Mouse (Mus musculus) embryonic facial prominence, embryonic 11.5 days (tissue): ENCODE measurements around the gene Esyt2. TPM values are rescaled to one million over a fixed set of nuclear protein-coding genes. Genes with fewer than 3 reads are reported as not detected.

Source experiments
- ATAC-seq: fragments of 200-750 bp; cut with Nextera tagmentation; replicated peaks from 2 replicates; pipeline ENCODE4 v1.8.0; 2017; ENCODE audit warnings: low read depth; ENCODE audit not compliant: insufficient number of reproducible peaks, low FRiP score, low TSS enrichment
- DNase-seq: peaks from one replicate; pipeline ENCODE4 v3.0.0-alpha.2; 2015; ENCODE audit warnings: low spot score
- H3K27ac ChIP-seq: fragments of 300-500 bp; sonication (generic); replicated peaks from 2 replicates; pipeline ENCODE4 v1.5.1; 2014; ENCODE audit warnings: mild to moderate bottlenecking, low read depth, low read length, control low read depth
- H3K27me3 ChIP-seq: fragments of 300-500 bp; sonication (generic); 2 replicates; pipeline ENCODE4 v1.6.1; 2014; ENCODE audit warnings: mild to moderate bottlenecking, low read length, moderate library complexity, mixed read lengths; ENCODE audit not compliant: control insufficient read depth, insufficient read depth
- H3K36me3 ChIP-seq: fragments of 300-500 bp; sonication (generic); replicated peaks from 2 replicates; pipeline ENCODE4 v1.6.1; 2014; ENCODE audit warnings: low read depth, mild to moderate bottlenecking, low read length, moderate library complexity, mixed read lengths; ENCODE audit not compliant: control insufficient read depth, insufficient read depth
- H3K4me1 ChIP-seq: fragments of 300-500 bp; sonication (generic); 2 replicates; pipeline ENCODE4 v1.6.1; 2014; ENCODE audit warnings: low read length, mixed read lengths; ENCODE audit not compliant: control insufficient read depth, insufficient read depth
- H3K4me2 ChIP-seq: fragments of 300-500 bp; sonication (generic); 2 replicates; pipeline ENCODE4 v1.6.1; 2014; ENCODE audit warnings: low read depth, mild to moderate bottlenecking, control low read depth, low read length, moderate library complexity
- H3K4me3 ChIP-seq: fragments of 300-500 bp; sonication (generic); 2 replicates; pipeline ENCODE4 v1.5.1; 2014; ENCODE audit warnings: low read depth, low read length, control low read depth
- H3K9ac ChIP-seq: fragments of 300-500 bp; sonication (generic); replicated peaks from 2 replicates; pipeline ENCODE4 v1.6.1; 2014; ENCODE audit warnings: mild to moderate bottlenecking, control low read depth, low read length
- H3K9me3 ChIP-seq: fragments of 300-500 bp; sonication (generic); replicated peaks from 2 replicates; pipeline ENCODE4 v1.6.1; 2016; ENCODE audit warnings: mild to moderate bottlenecking, low read length, inconsistent platforms, mixed read lengths; ENCODE audit not compliant: control insufficient read depth
- WGBS: fragments of 180-500 bp; shearing (Covaris S2); extraction: QIAGEN DNeasy Blood & Tissue Kit; methylation state at CpG from one replicate; pipeline ENCODE4 v1.1.7; 2014; 5-methylcytosine and 5-hydroxymethylcytosine counted together
- polyA plus RNA-seq: library from polyadenylated mRNA; unstranded; fragments of >200 nt; fragmentation: Nextera tagmentation; extraction: Ambion mirVana; gene quantifications from 2 replicates; pipeline ENCODE4 v1.2.1, GENCODE M21; 2014

The Esyt2 gene
- 18.8 and 21.6 TPM in 2 replicates for polyA plus RNA-seq

- Histone ChIP-seq H3K4me1 (no peaks in the 10 kb centered on the region), H3K27ac (peak within 1 kb of the TSS; percentile 92), H3K27me3 (no peaks in the 10 kb centered on the region), H3K4me3 (peak within 1 kb of the TSS; percentile 87), H3K4me2 (peak within 1 kb of the TSS; percentile 65), H3K9ac (peak within 1 kb of the TSS; percentile 91), H3K36me3 (no peaks in the 10 kb centered on the region), H3K9me3 (no peaks in the 10 kb centered on the region)
- peak; percentile 99 for DNase-seq
- WGBS: under 1% methylated on average over 68 of the region's 68 CpGs
- ATAC-seq: peak; percentile 99
Measured at GRCm38 (mm10) chr12:116280653-116281364, at the start of gene Esyt2. TSS of gene Esyt2 (plus strand) at chr12:116281196.

DNA sequence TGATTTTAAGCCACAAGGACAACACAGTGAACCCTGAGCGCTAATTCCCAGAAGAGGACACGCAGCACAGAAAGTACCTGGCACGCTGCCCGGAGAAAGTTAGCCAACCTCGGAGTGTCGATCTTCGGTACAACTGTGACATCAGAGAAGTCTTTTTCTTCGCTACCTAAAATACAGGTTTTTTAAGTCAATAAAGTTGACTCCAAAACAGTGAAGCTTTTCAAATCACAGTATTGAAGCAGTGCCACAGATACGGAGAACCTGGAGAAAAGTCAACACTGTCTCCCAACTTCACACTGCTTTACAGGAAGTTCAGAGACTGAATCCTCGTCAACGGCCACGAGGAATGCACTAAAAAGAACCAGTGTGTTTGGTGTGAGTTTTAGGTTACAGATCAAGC is 49.4 kb upstream of the Esyt2 start:
- Histone ChIP-seq H3K36me3 (no peaks in the 10 kb centered on the region), H3K9ac (no peak overlapping the region), H3K4me2 (no peak overlapping the region), H3K27ac (no peak overlapping the region), H3K4me1 (no peaks in the 10 kb centered on the region), H3K4me3 (no peak overlapping the region), H3K9me3 (no peaks in the 10 kb centered on the region), H3K27me3 (no peaks in the 10 kb centered on the region)
- no peak for ATAC-seq
- no peak for DNase-seq
- WGBS: 81% methylated on average over 12 of the region's 12 CpGs

GRCm38 (mm10) chr12:116232061-116232460 is 48.9 kb upstream of the Esyt2 start:
- WGBS: 89% methylated on average over 1 of the region's 1 CpGs
- DNase-seq: no peak
- H3K9me3 ChIP-seq: no peaks in the 10 kb centered on the region

DNA sequence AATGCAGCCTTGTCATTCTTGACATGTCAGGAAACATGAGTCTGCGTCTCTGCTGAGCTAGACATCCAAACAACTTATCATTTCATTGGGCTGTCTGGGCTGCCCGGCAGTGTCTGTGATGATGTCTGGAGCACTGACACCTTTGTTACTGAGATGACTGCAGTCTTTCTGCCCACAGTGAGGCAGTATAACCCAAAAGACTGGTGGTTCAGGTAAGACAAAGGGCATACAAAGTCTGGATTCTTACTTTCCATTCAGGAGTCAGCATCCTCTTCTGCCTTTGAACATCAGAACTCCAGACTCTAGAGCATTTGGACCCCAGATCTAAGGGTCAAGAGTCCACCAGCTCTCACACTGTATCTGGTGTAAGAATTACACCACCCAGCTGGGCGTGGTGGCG is 45.6 kb upstream of the Esyt2 start:
- Histone ChIP-seq H3K36me3 (no peaks in the 10 kb centered on the region), H3K27ac (no peak overlapping the region), H3K9me3 (no peaks in the 10 kb centered on the region), H3K4me2 (no peak overlapping the region), H3K9ac (no peak overlapping the region), H3K4me1 (no peaks in the 10 kb centered on the region), H3K4me3 (no peak overlapping the region), H3K27me3 (no peaks in the 10 kb centered on the region)
- DNase-seq: no peak
- ATAC-seq: no peak
- 87% methylated on average over 4 of the region's 4 CpGs for WGBS

More at GRCm38 (mm10) chr12:116232061-116232460, 48.9 kb upstream of the Esyt2 start:
- Histone ChIP-seq H3K9ac (no peak overlapping the region), H3K36me3 (no peaks in the 10 kb centered on the region), H3K4me2 (no peak overlapping the region), H3K4me1 (no peaks in the 10 kb centered on the region), H3K27ac (no peak overlapping the region), H3K27me3 (no peaks in the 10 kb centered on the region), H3K4me3 (no peak overlapping the region)
- no peak for ATAC-seq

DNA sequence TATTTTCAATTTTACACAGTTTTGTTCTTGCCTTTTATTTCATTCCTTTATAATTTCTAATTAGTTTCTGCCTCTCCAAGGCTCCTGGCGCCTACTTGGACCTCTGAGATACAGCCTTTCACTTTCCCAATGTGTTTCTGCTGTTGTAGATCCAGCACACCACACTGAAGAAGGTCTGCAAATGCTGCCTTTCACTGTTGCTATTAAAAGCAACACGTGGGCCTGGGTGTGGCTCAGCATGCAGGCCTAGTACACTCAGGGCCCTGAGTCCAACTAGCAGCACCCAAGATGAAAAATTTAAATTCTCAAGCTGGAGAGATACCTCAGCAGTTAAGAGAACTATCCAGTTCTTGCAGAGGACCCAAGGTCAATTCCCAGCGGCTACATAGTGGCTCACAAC is 44.3 kb upstream of the Esyt2 start:
- H3K9me3 ChIP-seq: no peaks in the 10 kb centered on the region
- H3K4me3 ChIP-seq: no peak overlapping the region
- ATAC-seq (no peak), DNase-seq (no peak)
- H3K4me2 ChIP-seq: no peak overlapping the region
- no peaks in the 10 kb centered on the region for H3K27me3 ChIP-seq
- no peaks in the 10 kb centered on the region for H3K36me3 ChIP-seq
- no peak overlapping the region for H3K27ac ChIP-seq
- WGBS: 91% methylated on average over 3 of the region's 3 CpGs
- H3K9ac ChIP-seq: no peak overlapping the region
- no peaks in the 10 kb centered on the region for H3K4me1 ChIP-seq

DNA sequence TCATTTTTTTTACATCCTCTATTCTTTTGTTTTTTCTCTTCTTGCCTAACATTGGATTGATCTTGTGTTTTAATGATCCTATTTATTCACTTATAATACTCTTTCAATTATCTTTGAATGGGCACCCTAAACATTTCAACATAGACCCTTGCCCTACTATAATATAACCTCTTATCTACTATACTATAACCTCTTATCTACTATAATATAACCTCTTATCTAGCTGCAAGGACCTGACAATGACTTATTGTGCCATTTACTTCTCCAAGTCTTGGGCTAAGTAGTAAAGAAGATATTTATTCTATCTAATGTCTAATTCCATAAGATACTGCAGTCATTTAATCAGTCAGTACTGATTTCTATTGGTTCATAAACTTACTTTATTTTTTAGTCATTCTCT is 42.6 kb upstream of the Esyt2 start:
- Histone ChIP-seq H3K4me1 (no peaks in the 10 kb centered on the region), H3K4me2 (no peak overlapping the region)
- no peak for DNase-seq

GRCm38 (mm10) chr12:116238803-116239202 is 42.2 kb upstream of the Esyt2 start:
- ATAC-seq: no peak
- WGBS: 86% methylated on average over 3 of the region's 3 CpGs
- H3K27me3 ChIP-seq: no peaks in the 10 kb centered on the region
- H3K9me3 ChIP-seq: no peaks in the 10 kb centered on the region
- no peak for DNase-seq
- no peak overlapping the region for H3K4me2 ChIP-seq
- no peak overlapping the region for H3K9ac ChIP-seq
- H3K4me1 ChIP-seq: no peaks in the 10 kb centered on the region
- H3K36me3 ChIP-seq: no peaks in the 10 kb centered on the region
- H3K4me3 ChIP-seq: no peak overlapping the region
- H3K27ac ChIP-seq: no peak overlapping the region

More for the DNA sequence above, 42.6 kb upstream of the Esyt2 start:
- no peak overlapping the region for H3K4me3 ChIP-seq
- no peaks in the 10 kb centered on the region for H3K27me3 ChIP-seq
- ATAC-seq: no peak
- no peaks in the 10 kb centered on the region for H3K9me3 ChIP-seq
- H3K27ac ChIP-seq: no peak overlapping the region
- H3K36me3 ChIP-seq: no peaks in the 10 kb centered on the region
- H3K9ac ChIP-seq: no peak overlapping the region

GRCm38 (mm10) chr12:116244601-116245000 is 36.4 kb upstream of the Esyt2 start:
- DNase-seq (no peak), ATAC-seq (no peak)
- Histone ChIP-seq H3K27ac (no peak overlapping the region), H3K36me3 (no peaks in the 10 kb centered on the region; the same call in 1 of the 2 replicates), H3K9me3 (no peaks in the 10 kb centered on the region), H3K4me1 (no peaks in the 10 kb centered on the region), H3K4me3 (no peak overlapping the region), H3K27me3 (no peaks in the 10 kb centered on the region), H3K9ac (no peak overlapping the region), H3K4me2 (no peak overlapping the region)
- WGBS: 85% methylated on average over 1 of the region's 1 CpGs
